Mouse (Mus musculus) adrenal gland, postnatal 14 days (tissue): ENCODE measurements around the gene Hoxa10. TPM values are rescaled to one million over a fixed set of nuclear protein-coding genes. Genes with fewer than 3 reads are reported as not detected.

Source experiments
- DNase-seq: peaks from one replicate; pipeline ENCODE4 v3.0.0; 2021; ENCODE audit warnings: mixed read lengths
- total RNA-seq: library from RNA; stranded (reverse); gene quantifications from 2 replicates; pipeline ENCODE4 v1.2.3, GENCODE M21; 2021

The Hoxa10 gene
- total RNA-seq, 1 experiment from 2014 or later, result 0.15 TPM

- no peak for DNase-seq
Measured at GRCm38 (mm10) chr6:52262463-52263320, 22.0 kb upstream of the Hoxa10 start.

GRCm38 (mm10) chr6:52261751-52262462 is 21.3 kb upstream of the Hoxa10 start:
- DNase-seq, result no peak

GRCm38 (mm10) chr6:52260654-52261575 is 20.3 kb upstream of the Hoxa10 start, which contains the start of gene Hoxa13:
Hoxa13 (minus strand) TSS chr6:52260880.
- no peak for DNase-seq

GRCm38 (mm10) chr6:52259811-52260261 is 19.2 kb upstream of the Hoxa10 start:
- DNase-seq, result no peak

DNA sequence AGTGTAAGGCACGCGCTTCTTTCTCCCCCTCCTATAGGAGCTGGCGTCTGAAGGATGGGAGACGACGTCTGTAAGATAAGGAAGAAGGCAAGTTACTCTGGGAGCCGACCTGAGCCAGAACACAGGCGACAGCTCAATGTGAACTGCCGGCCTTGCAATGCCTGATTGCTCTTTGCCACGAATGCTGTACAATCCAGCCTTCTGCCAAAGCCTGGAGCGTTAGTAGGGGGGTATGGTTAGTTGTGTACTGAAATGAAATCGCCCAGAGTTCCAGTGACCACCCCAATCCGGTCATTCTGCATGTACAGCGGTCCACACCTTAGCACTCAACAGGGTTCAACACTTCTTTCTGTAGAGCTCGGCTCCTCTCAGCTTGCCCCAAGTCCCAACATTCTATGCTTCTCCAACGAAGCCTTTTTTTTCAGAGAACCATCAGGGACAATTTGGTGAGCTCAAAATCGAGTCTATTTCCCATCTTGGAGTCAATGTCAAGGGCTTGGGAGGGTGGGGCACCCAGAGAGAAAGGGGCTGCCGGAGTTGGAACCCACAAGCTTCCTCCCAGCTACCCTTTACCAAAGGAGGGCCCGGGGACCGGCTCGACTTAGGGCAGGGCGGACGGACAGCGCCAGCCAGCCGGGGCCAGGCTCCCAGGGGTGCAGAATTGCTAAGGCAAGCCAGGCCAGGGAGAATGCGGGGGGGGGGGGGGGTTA is 18.6 kb upstream of the Hoxa10 start:
- no peak for DNase-seq

DNA sequence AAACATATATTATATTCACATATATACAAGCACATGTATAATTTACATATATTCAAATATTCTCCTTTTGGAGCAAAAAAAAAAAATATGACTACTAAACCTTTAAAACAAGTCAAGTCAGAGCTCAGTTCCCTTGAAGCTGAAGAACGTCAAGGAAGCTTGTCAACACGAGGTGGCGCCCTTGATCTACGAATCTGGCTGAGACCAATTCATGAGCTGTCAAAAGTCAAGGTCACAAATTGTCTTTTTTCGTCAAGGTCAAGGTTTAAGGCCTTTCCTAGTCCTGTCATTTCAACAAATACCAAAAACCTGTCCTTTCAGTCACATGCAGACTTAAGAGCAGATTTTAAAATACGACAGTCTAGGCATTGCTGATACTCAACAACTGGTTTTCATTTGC is 16.3 kb upstream of the Hoxa10 start:
- DNase-seq, result peak; percentile 84

DNA sequence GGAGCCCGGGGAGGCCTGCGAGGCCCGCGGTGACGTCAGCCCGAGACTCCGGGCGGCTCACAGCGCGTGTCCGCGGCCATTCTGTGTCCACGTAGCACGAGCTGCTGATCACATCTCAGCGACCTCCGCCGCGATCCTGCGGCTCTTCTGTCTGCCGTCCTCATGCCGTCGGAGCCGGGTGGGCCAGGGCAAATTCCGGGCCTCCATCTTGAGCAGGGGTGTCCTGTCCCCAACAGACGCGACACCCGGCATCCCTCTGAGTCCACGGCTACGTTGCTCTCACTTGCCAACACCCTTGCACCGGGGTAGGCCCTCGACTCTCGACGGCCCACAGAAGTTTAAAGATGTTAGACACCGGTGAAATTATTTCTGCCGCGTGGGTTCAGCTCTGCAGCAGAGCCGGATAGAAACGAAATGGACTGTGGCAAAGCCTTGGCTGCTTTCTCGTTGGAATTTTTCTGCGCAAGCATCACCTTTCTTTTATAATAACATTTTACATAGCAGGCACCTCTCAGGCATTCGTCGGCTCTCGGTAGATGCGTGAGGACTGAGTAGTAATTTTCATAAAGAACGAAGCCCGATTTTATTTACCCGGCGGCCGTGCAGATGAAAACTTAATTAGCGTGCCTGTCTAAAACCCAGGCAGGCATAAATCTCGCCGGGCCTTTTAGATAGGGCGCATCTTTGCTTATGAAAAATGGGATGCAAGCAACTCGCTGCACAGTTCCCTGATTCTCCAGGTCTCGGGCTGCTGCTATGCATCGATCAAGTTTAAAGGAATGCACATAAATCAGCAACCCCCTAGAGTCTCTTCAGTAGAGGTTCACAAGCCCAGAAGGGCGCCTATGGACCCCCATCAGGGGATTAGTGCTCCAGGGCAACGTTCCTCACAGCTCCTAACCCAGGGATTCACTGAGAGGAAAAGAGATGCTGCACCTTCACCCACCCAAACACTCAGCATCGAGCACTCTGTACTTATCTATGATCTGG is 13.2 kb upstream of the Hoxa10 start:
- no peak for DNase-seq

GRCm38 (mm10) chr6:52252775-52253376 is 12.2 kb upstream of the Hoxa10 start:
- DNase-seq, result no peak

DNA sequence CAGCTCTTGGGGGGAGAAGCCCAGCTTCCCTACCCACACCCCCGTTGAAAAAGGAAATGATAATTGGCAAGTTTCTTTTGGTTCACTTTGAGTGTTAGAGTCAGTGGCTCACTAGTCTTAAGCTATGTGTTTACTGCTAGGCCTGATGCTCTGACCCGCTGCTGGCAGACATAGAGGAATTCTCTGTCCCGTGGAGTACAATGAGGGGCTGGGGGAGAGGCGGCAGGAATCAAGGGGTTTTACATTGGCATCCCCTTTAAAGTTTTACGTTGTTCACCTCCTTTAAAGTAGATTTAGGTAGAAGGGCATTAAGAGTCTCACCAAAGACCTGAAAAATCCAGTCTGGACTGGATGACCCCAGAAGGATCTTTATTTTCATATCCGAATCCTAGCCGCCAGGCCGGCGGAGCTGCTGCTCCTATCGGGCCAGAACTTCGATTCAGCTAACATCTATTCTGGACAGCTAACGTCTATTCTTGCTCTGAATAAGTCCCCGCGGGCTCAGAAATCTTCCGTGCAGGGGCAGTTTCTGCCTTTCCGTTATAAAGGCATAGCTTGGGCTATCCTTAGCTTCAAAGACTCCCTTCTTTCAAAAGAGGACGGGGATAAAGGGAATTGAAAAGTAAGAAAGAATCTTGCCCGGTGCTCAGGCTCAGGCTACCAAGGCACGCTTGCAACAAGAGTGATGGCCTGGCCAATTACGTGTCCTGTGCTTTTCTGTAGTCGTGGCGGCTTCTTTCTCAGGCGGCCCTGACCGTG is 11.5 kb upstream of the Hoxa10 start:
- no peak for DNase-seq

DNA sequence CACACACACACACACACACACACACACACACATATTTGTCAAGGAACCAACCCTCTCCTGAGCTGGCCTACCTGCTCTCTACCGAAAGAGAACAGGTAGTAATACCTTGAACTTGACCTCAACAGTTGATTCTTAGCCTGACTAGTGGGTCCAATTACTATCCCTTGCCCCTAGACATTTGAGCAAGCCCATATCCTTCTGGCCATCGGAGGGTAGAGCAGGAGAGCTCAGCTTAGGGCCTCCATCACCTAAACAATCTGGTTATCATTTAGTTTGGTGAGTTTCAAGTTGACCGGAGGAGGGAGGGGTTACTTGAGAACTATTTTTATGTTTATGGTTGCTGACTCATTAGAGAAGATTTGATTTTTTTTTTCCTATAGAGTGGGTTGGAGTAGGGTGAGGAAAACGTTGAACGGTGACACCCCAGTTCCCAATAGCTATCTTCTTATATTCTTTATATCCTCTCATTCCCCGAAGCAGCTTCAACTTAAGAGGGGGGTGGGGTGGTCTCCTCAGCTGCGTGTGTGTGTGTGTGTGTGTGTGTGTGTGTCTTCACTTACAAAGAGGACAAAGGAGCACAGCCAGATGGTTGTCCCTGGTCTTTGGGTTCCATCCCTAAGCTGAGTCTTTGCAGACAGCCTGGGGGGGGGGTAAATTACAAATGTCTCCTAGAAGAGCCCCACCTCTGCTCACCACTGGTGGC is 10.7 kb upstream of the Hoxa10 start:
- DNase-seq, result no peak

- no peak for DNase-seq
Measured at GRCm38 (mm10) chr6:52249826-52250225, 9.2 kb upstream of the Hoxa10 start.

DNA sequence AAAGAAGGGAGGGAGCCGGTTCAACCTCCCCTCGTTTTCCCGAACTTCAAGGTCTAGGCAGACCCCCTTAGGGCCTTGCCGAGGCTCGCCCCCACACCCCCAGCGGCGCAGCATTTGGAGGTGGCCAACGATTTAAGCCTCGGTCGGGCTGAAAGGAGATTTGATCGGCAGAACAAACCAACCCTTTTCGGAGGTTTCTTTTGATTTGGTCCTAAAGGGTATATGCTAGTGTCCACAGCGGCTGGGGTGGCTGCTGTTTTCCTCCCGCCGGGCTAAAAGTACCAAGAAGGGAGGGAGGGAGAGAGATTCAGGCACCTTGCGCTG is 8.7 kb upstream of the Hoxa10 start:
- DNase-seq, result no peak

DNA sequence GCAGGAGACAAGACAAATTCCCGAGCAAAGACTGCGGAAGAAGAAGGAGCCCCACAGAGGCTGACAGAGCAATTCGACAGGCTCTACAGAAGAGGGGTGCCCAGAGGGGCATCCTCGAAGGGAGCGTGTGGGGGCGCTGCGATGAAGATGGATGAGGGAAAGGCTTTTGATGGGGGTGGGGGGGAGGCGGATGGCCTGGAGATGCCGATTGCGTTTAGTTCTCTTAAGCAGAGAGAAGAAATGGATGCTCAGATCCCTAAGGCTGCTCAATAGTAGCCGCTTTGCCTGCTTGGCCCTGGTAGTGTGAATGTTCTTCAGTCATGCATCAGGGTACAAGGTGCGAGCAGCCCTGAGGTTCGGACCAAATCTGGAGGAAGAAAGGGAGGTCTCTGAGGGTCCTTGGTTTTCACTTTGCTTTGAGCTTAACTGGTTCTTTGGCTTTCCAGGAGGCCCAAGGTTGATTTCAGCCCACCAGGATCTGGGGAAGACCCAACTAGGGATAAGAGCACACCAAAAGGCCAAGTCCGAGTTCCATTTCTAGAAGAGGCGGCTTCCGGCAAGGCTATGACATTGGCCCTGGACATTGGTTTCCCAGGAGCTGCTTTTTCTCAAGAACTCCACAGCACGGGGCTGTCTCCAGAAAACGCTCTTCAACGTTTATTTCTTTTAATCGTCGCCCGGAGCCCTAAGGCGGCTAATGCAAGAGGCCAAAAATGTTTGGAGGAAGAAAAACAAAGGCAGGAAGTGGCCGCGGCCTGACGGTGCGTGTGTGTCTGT is 8.2 kb upstream of the Hoxa10 start:
- no peak for DNase-seq

DNA sequence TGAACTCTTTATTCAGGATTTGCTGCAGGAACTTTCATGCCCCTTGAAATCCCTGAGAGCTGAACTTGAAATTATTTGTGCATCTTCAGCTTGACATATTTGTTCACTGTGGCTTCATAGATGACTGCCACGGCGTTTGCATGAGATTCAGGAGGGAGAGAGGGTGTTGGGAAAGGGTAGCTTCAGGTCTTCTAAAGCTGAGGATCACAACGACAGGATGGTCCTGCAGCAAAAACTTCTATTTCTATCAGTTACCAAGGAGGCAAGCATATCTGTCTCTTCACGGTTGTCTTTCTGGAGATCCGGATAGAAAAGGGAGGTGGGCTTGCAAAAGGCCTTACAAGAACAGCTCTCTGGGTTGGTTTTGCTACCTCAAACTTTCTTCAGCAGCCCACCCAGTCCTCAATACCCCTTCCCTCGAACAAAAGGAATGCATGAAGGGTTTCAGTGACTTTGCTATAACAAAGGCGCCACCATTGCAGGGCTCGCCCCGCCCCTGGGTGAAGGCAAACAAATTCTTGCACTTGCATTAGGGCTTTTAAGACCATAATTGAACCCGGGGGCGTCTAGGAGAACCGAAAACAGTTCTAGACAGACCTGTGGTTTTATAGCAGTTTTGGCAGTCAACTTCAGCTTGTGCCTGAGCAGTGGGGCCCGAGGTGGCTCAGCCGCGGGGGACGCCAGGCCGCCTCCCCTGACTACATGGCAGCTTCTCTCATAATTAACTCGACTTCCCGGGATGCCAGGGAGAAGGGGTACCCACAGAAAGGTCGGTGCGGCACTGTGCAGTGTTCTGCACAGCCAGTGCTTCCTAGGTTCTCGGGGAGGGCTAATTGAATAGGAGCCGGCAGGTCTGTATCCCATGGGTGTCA is 7.3 kb upstream of the Hoxa10 start:
- no peak for DNase-seq

GRCm38 (mm10) chr6:52246916-52247315 is 6.3 kb upstream of the Hoxa10 start:
- DNase-seq, result no peak

DNA sequence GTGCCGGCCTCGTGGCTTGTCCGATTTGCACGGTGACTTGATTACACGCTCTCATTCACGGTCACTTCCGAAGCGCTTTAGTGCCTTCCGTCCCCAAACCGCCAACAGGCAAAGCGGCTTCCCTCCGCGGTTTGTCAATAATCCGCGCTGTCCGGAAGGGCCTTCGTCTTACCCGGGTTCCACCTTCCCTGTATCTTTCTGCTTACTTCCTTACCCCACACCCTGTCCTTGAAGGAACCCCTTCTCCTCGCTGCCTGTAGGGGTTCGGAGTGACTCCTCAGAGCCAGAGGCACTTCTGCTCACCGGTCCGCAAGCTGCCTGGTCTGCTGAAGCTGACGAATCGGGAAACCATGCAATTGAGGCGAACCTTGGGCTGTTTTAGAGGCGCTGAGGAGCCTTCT is 5.7 kb upstream of the Hoxa10 start:
- DNase-seq, result no peak

DNA sequence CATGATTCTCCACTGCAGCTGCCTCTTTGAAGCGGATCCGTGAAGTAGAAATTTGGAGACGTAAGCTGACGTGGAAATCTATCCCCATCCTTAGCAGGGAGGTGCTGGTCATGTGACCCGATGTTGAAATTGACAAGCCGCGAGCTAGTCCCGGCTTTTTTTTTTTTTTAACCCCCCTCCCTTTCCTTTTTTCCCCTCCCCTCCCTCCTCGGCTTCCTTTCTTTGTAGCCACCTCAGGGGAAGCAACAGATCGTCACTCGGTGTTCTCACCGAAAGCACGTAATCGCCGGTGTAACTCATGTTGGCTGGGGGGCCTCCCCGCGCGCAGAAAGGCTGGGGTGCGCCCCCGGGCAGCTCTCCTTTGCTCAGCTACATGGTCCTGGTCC is 5.1 kb upstream of the Hoxa10 start, which contains the start of gene Hoxa11:
Gene Hoxa11 (minus strand): TSS at position 54 of the 386 bp plus-strand sequence.
- no peak for DNase-seq
